Mouse (Mus musculus): ENCODE measurements around the gene Gmpr.

Gene Gmpr

DNA sequence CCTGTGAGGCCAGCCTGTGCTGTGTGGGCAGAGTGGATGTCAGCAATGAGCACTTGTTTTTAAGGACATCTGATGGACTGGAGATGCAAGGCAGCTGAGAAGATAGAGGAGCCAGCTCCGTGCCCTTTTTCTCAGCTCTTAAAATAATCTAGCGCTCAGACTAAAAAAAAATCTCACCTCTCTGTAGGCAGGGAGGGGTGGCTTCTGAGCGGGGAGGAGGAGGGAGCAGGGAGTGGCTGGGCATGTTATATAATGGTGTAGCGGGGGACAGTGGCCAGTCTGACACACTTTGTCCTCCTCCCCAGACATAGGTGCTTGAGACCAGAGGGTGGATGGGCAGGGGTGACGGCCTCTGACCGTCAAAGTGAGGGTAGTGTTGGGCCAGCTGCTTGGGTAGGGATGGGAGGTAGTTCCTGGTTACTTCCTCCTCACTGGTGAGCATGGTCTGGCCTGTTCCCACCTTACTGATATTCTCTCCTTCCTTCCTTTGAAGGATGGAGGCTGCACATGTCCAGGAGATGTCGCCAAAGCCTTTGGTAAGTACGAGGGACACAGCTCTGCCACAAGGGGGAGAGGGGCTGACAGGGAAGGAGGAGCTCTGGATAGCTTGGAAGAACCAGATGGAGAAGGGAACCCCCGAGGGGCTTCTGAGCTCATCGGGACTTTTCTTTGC, 31.4 kb downstream of the Gmpr start:
- in situ Hi-C loops (cut with MseI, MboI), result loop anchor here in 1 of 2 experiments (5.0 kb wide), 1 partner anchor 34 kb away; no protein-coding TSS in a partner anchor

DNA sequence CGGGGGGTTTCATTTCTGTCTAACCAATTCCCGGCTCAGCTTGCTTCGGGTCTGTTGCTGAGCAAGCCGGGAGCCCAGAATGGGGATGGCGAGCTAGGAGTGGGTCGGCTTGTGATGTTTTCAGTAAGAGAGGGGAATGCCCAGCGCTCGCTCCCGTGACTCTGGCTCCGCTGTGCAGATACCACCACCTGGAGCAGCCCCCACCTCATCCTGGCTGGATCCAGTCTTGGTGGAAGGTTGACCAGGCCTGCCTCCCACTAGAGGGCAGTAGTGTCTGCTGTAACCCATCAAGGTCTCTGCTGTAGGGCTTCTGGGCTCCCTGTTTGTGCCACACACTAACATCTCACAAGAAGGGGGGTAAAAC, 31.9 kb downstream of the Gmpr start:
- in situ Hi-C loops (cut with MseI, MboI), result loop anchor here in 1 of 2 experiments (5.0 kb wide), 1 partner anchor 33 kb away; no protein-coding TSS in a partner anchor

DNA sequence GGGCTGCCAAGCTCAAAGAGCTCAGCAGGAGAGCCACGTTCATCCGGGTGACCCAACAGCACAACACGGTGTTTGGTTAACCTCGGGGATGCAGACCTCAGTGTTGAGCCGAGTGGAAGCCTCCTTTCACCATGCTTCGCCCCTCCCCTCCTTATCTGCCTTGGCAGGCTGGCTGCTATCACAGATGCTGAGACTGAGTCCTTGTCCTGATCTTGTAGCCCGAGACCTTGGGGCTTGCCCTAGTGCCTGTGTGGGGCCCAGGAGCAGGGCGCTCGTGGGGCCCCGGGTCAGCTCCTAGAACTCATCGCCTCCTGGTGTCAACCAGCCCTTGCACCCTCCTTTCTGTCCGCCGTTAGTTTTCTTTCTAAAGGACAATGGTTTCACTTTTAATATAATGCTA, 38.7 kb downstream of the Gmpr start:
- in situ Hi-C loops (cut with MseI, MboI), result no loop called here

DNA sequence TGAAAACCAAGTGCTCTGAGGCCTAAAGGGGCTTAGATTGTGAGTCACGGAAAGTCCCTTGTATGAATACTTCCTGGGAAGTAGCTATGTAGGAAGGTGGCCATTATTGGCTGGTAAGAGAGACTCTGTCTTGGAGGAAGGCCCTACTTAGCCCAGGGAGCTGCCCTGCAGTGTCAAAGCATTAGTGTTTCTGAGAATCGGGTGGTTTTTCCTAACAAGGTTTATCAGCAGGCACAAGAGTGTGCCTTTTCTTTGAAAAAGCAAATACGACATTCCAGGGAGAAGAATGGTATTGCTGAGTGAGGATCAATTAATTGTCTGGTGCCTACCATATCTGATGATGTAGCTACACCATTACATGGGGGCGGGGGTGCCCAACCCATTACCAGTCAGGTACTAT, 39.7 kb downstream of the Gmpr start:
- in situ Hi-C loops (cut with MseI, MboI), result no loop called here

DNA sequence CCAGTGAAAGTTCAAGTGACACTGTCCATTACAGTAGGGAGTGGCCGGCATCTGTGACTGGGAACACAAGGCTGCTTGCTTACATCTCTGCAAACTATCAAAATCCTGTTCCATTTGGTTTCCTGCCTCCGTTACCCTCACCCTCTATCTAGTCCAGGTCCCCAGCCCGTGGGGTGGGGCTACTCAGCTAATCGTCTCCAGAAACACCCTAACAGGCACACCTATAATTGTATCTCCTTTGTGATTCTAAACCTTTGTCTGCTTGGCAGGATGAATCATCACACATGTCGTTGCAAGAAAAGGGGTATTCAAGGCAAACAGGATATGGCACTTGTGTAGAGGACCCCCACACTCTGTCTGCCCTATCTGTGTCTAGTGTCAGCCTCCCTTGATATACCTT, 40.3 kb downstream of the Gmpr start:
- in situ Hi-C loops (cut with MseI, MboI), result no loop called here

DNA sequence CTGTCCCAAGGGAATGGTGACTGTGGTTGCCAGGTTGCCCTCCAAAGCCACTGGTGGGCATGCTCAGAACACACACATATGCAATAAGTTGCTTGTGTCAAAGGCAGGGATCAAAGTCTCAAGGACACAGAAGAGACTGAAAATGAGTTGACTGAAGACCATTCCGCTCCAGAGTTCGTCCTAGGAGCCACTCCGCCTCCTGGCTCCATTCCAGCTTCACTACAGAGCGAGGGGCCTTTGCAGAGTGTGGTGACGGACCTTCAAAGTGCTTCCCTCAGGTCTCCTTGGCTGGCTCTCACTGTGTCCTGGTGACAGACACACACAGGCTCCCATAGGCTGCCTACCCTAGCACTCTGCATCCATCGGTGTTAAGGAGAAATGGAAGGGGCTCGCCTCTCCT, 46.4 kb downstream of the Gmpr start:
- in situ Hi-C loops (cut with MseI, MboI), result no loop called here

DNA sequence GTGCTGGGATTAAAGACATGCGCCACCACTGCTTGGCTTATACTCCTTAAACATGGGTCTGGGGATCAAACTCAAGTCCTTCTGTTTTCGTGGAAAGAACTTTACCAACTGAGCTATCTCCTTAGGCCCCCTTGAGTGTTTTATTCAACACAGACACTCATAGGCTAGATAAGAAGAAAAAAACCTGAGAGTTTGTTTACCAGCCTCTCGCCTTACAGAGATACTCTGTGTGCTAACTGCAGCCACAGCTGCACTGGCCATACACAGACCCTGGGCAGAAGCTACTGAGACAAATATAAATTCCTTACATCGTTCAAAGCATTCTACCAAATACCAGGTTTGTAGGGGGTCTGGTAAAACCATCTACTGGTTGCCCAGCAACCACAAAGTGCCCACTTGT, 51.1 kb downstream of the Gmpr start:
- in situ Hi-C loops (cut with MseI, MboI), result no loop called here

DNA sequence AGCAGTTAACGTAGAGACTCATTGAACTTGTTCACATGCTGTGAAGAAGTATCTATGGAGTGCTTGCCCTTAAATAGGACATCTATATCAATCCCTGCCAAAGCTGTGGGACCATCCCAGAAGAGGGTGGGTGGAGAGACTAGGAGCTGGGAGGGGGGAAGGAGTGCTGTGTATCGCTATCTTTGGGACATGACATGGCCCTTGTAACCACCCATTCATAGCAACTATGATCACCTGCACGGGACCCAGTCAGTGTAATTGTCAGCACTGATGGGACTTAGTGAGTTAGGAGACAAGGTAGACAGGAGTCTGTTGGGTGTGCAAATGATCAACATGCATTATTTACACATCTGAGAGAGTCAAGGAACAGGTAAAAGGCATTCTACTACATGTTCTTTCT, 52.0 kb downstream of the Gmpr start:
- in situ Hi-C loops (cut with MseI, MboI), result no loop called here

DNA sequence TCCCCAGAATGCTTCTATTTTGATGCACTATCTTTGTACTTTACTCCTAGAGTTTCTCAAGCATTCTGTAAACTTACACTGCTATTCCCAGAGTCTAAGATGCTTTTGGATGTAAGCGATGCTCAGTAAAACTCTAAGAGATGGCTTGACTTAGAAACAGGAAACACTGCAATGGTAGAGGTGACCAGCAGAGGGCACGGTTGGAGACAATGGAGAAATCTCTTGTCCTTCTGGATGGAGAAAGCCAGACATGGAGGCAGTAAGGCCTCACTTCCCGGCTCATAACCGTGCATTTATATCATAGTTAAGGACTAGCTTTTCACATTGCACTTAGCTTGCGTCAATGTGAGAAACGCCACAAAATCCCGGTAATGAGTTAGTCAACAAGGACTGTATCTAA, 53.3 kb downstream of the Gmpr start:
- in situ Hi-C loops (cut with MseI, MboI), result no loop called here

DNA sequence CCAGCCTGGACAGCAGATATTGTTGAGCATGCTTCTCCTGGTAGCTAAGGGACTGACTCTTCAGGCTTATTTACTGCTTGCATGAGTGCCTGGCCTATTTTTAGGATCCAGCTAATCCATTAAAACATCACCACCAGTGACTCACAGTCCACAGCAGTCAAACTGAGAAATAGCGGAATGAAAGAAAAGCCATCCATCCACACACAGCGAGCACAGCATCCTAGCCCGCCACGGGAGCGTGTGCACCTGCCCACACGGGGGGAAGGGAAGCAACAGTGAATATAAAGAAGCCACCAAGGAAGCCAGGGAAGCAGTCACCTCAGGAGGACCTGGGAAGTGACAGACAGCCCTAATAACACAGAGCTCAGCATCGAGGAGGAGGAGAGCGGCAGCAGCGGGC, 54.8 kb downstream of the Gmpr start:
- in situ Hi-C loops (cut with MseI, MboI), result no loop called here

DNA sequence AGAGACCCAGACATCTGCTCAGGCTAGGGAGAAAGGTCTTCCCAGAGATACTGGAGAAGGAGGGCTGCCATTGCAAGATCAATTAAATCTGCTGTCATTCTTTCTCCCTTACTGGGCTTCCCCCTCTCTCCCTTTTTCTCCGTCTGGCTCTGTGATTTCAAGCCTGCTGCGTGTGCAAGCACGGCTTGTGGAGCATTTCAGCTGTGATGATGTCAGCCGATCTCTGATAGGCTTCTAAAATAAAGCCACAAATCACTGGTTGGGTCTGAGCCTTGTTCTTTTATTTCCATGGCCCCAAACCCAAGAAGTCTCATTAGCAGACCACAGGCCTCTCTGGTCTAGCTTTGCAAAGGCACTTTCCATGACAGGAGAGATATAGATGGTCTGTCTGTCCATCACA, 57.7 kb downstream of the Gmpr start:
- in situ Hi-C loops (cut with MseI, MboI), result no loop called here

DNA sequence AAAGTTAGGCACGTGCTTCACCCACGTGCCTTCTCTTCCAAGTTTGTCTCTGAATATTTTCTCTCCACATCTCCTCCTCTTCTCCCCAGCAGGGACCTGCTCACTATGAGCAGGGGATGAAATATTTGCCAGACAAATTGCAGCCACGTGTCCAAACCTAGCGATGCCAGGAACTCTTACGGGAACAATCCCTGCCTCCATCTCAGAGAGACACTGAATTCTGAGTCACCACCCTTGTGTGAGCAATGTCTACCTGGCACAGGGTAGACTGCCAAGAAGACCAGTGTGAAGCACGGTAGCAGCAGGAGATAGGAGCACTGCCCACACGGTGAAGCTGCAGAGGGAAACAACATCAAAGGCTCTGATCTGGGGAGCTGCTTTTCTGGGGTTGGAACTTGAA, 62.7 kb downstream of the Gmpr start:
- in situ Hi-C loops (cut with MseI, MboI), result loop anchor here in 1 of 2 experiments (5.0 kb wide), 2 partner anchors 33 to 67 kb away; no protein-coding TSS in a partner anchor

DNA sequence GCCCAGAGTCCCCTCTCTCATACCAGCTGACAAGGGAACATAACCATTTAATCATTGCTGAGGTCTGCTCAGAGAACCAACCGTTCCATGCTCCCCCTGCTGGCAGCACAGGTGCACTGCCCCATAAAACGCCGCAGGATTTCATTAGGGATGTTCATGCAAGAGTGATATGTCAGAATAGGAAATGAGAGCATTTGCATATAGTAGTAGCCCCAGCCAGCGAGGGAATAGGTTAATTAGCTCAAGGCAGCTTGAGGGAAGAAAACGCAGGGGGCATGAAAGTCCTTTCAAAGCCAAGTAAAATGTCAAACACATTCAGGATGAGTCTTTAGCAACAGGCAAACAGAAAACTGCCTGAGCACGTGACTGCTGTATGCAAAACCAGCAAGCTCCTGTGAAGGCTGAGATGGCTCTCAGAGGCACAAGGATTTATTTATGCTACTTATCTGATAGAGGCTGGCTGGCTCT, 64.6 kb downstream of the Gmpr start:
- in situ Hi-C loops (cut with MseI, MboI), result loop anchor here in 1 of 2 experiments (5.0 kb wide), 2 partner anchors 35 to 65 kb away; no protein-coding TSS in a partner anchor

DNA sequence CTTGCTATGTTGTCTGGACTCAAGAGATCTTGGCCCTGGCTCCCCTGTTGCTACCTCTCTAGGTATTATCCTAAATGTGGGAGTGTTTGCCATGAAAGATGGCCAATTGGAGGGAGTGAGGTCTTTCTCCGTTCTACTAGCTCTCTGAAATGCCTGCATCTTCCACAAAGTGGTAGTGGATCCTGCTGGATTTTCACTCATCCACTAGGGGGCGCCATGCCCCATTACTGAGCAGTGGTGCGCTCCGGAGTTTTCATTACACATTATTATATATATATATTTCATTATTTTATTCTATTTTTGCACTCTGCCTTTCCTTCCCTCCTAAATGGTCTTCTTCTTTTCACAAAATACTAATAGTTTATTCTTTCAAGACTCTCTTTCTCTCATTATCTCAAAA, 65.5 kb downstream of the Gmpr start:
- in situ Hi-C loops (cut with MseI, MboI), result loop anchor here in 1 of 2 experiments (5.0 kb wide), 2 partner anchors 35 to 65 kb away; no protein-coding TSS in a partner anchor

DNA sequence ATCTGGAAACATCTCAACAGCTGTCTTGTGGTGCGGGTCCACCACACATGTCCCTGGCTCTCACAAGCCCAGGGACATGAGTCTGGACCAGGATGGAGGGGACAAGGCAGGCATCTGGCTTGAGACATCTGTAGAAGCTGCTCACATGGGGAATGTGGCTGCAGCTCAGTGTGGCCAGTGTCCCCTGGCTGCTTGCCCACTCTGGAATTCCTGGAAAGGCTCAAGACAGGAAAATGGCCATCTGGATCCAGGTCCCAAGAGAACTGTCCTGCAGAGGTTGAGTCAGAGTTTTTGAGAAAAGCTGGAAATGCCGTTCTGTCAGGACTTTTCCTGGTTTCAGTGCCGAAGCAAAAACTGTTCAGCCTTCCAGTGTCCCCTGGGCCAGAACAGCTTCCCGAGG, 68.9 kb downstream of the Gmpr start:
- in situ Hi-C loops (cut with MseI, MboI), result no loop called here

DNA sequence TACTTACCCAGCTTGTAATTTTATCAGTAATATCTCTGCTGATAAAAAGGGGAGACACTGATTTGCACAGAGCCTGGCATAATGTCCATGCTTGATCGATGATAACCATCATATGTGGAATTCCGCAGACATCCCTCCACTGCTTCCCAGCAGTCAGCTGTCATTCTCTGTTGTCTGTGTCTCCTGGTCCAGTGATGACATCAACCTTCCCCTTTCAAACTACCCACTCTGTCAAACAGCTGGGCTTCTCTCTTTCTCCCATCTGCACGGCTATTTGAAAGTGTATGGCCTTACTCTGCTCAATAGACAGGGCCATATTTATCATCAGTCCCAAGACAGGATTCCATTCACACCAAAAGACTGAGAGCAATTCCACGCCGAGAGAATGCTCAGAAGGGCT, 70.1 kb downstream of the Gmpr start:
- in situ Hi-C loops (cut with MseI, MboI), result no loop called here

DNA sequence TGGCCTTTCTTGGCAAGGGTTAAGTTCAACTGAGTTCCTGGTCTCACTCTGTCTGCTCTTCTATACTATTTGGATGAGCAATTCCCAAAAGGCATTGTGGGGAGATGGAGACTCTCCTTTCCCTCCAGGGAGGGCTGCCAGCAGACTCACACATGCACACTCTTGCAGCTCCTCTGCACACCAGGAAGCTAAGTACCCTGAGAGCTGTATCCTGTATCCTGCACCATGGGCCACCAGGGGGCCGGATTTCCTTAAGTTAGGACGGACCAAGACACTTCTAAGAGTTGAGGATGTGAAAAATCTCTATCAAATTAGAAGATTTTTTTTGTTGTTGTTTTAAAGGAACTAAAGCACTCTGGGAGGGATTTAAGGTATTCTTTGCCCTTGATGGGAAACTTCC, 70.5 kb downstream of the Gmpr start:
- in situ Hi-C loops (cut with MseI, MboI), result no loop called here

DNA sequence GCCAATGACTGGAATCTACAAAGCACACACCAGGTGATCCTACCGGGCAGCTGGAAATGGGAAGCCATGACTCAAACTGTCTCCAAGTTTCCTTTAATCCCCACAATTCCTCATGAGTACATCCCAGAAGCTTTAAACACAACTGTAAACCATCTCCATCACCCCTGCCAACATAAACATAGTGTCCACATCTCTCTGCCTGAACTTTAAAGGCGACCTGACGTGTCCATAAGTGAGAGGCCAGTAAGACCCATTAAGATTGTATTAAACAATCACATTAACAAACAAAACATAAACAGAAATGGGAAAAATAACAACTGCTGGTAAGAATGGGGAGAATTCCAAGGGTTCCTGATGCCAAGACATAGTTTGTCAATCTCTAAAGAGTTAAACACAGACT, 72.5 kb downstream of the Gmpr start:
- in situ Hi-C loops (cut with MseI, MboI), result no loop called here

DNA sequence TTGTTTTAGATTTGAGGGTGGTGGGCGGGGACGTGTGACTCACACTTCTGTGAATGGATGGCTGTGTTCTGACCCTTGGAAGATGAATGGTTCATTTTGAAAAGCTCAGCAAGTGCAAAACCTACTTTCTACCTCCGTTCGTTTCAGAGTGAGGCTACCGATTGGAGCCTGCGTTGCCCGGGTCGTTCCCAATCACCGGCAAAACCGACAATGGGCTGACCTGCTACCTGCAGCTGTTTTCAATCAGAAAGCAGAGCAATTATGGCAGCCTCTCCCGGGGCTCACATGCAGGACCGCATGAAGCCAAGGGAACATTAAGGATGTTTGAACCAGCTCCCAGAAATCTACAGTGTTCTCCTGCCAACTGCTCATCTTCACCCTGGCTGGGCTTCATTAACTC, 75.0 kb downstream of the Gmpr start:
- in situ Hi-C loops (cut with MseI, MboI), result no loop called here

DNA sequence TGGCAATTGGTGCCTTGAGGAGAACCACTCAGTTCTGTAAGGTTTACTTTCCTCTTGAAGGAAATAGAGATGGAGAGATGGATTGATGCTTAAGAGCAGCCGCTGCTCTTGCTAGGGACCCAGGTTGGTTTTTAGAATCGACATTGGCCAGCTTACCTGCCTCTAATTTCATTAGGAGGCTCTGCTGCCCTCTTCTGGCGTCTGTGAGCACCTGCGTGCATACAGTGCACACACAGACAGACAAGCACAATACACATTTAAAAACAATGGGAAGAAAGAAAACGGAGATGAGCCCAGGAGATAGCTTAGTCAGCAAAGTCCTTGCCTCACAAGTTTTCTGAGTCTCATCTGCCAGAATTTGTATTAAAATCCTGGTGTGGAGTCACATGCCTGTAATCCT, 75.8 kb downstream of the Gmpr start:
- in situ Hi-C loops (cut with MseI, MboI), result no loop called here

DNA sequence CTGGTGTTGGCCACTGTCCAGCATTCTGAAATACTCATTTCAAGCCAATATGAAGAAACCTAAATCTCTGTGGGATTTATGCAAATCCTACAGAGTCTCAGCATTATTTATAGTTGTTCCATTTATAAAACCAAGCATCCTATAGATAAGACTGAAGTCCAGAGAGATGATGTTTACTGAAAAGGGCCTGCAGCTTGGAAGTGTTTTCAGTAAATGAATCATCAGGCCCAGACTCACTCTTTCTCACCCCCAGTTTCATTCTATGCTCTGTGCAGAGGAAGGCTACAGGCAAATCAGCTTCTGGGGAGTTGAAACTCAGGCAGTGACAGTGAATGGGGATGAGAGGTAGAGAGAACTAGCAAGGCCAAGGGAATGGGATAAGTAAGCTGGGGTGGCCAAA, 83.7 kb downstream of the Gmpr start:
- in situ Hi-C loops (cut with MseI, MboI), result no loop called here

DNA sequence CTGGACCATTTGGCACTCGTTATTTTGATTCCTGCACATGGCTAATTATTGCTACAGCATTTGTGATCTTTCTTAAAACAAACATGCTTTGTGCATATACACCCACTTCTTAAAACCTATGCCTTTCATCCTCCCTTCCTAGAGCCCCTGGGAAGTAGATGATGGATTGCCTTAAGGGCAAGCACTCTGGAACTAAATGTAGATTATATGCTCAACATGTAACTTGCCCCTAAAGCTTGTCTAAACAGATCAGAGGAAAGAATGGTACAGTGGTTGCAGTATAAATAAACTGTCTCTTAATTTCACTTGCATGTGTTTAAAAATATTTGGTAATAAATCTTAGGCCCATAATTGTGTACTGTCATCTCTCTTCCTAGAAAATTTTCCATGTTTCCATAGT, 86.7 kb downstream of the Gmpr start:
- in situ Hi-C loops (cut with MseI, MboI), result no loop called here

DNA sequence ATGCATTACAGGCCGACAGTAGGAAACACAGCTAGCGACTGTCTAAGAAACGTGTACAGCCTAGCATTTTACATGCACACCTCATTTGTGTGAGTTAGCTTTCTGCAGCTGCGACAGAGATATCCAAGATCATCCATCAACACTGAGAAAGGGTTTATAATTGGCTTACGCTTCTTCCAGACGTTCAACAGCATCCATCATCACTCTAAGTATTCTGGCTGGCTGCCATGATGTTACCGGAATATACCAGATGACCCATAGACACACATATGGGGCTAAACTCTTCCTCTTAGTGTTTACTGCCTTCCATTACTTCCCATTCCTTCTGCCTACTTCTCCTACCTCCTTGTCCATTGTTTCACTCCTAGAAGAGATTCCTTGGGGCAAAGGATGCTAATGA, 88.2 kb downstream of the Gmpr start:
- in situ Hi-C loops (cut with MseI, MboI), result no loop called here

DNA sequence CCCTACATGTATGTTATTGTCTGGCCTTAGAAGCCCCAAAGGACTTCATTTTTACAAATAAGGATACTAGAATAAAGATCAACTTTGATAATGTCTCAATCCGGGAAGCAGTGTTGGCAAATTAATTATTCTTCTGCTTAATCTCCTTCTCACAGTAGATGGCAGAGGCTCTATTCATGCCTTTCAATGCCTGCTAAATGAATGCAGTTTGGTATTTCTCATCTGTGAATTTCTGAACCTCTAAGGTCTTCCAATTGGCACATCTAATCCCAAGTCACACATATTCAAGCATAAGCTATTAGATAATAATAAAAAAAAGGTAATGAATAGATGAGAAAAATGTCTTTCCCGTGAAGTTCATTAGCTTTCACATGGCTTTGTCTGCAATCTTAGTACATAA, 92.6 kb downstream of the Gmpr start:
- in situ Hi-C loops (cut with MseI, MboI), result no loop called here
